Mouse (Mus musculus) stomach, postnatal 0 days (tissue): Measurements from ENCODE around the gene Zdhhc1.

Experiments used
- CTCF ChIP-seq: IDR thresholded peaks from 2 replicates; pipeline ENCODE4 v1.5.1; 2016; ENCODE audit warnings: antibody characterized with exemption, low read depth, mild to moderate bottlenecking, moderate library complexity
- EP300 ChIP-seq: optimal IDR thresholded peaks from 2 replicates; pipeline ENCODE3; 2016; ENCODE audit warnings: antibody characterized with exemption

DNA sequence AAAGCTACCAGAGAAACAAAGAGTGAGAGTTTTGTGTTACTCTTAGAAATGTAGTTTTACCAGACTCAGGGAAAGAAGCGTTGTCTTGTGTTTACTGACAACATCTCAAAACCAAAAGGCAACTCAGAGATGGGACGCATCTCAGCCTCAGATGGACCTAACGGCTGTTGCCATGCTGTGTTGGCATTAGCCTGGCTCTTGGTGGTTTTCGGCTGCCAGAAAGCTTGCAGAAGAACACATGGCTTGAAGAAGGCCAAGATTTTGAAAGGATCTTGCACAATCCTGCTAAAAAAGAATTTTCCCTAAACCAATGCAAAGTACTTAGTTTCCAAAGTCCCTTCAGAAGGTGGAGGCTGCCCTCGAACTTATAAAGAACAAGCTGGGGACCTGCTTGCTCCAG is 54.0 kb downstream of the Zdhhc1 start:
- TF ChIP-seq EP300 (no peak), CTCF (no peak)
